Mouse (Mus musculus) T-helper 17 cell (primary cell): ENCODE results near the gene Tekt2.

Experiments used
- in situ Hi-C, 2 experiments: fragments of 300-600 bp; cut with MboI, MseI; formaldehyde crosslinking; loops; 1 replicate in 1 of 2; 2 replicates in 1 of 2; pipeline ENCODE4 v1.15.1; 2025; ENCODE audit warnings: high pct_unique_total_duplicates in 2 of 2

Tekt2 gene

DNA sequence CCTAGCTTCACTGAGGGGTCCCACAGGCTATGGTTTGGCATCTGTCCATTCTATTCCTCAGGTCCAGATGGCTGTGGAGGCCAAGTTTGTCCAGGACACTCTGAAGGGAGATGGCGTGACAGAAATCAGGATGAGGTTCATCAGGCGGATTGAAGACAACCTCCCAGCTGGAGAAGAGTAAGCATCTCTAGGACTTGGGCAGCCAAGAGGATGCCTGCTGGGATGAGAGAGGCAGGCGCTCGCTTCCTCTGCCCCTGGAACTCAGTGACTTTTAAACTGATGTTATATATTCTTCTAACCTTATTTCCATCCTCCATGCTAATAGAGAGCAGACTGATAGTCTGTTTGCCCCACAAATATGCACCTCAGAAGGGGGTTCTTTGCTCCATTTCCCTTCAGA lies 50.4 kb downstream of the Tekt2 start:
- in situ Hi-C loops, result no loop called here

DNA sequence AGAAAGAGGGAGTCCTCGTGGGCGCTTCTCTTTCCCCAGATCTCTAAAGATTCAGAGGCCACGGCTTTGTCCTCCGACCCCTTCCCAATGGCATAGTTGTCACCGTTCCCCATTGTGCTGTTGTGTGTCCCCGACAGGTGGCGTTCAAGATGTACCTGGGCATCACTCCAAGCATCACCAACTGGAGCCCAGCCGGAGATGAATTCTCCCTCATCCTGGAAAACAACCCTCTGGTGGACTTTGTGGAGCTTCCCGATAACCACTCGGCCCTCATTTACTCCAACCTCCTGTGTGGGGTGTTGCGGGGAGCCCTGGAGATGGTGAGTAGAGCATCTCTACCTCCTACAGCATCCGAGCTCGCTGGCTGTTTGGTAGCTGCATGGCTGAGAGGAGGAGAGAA lies 51.7 kb downstream of the Tekt2 start:
- in situ Hi-C loops, result loop anchor here (5.0 kb wide), 1 partner anchor 34 kb away; no protein-coding TSS in a partner anchor
